Mouse (Mus musculus) ES-E14 (cell line): Measurements from ENCODE around the gene Uba7.

ENCODE experiments used
- HCFC1 ChIP-seq: IDR thresholded peaks from 2 replicates; pipeline ENCODE4 v1.6.1; 2012; ENCODE audit warnings: low read length, inconsistent platforms, borderline replicate concordance; ENCODE audit not compliant: insufficient read depth
- MAFK ChIP-seq: IDR thresholded peaks from 2 replicates; pipeline ENCODE4 v1.6.1; 2014; ENCODE audit warnings: mild to moderate bottlenecking, low read depth, low read length, inconsistent platforms; ENCODE audit not compliant: insufficient read depth
- ZC3H11A ChIP-seq: IDR thresholded peaks from 2 replicates; pipeline ENCODE4 v1.6.1; 2012; ENCODE audit warnings: low read depth, mild to moderate bottlenecking, inconsistent platforms, low read length, borderline replicate concordance
- ZNF384 ChIP-seq: IDR thresholded peaks from 2 replicates; pipeline ENCODE4 v1.6.1; 2012; ENCODE audit warnings: low read depth, low read length, inconsistent platforms

- TF ChIP-seq MAFK (no peak), ZNF384 (no peak), HCFC1 (no peak), ZC3H11A (no peak)
Observed at GRCm38 (mm10) chr9:107947241-107948194, 27.8 kb upstream of the Uba7 start.
